Mouse (Mus musculus): ENCODE measurements around the gene Ggcx. TPM values are rescaled to one million over a fixed set of nuclear protein-coding genes. Genes with fewer than 3 reads are reported as not detected.
"Not testable (repeated sequence)": the region's sequence is repeated elsewhere in the genome, so short reads cannot be mapped to it uniquely, and the experiment has no call there.

Ggcx gene
- polyA plus RNA-seq, 1 experiment = 46.2 TPM

GRCm38 (mm10) chr6:72452329-72452728 lies 38.2 kb downstream of the Ggcx start:
- Histone ChIP-seq H3K4me3 (replicated peaks; ENCODE audit: extremely low read depth, low read depth, low read length) (no peak overlapping the region), H3K4me1 (ENCODE audit: control insufficient read depth, insufficient read depth, low read length) (no peaks in the 10 kb centered on the region; the same call in 1 of the 2 replicates)
- TF ChIP-seq CTCF (IDR thresholded peaks at IDR 0.05; ENCODE audit: insufficient read depth, low read length) (no peak), POLR2A (IDR thresholded peaks at IDR 0.05; ENCODE audit: borderline replicate concordance, extremely low read depth, low read depth, low read length) (no peak)
- DNase-seq = no peak
- 81% methylated on average over 2 of the region's 2 CpGs for WGBS

GRCm38 (mm10) chr6:72453578-72453977 lies 39.5 kb downstream of the Ggcx start:
- TF ChIP-seq CTCF (IDR thresholded peaks at IDR 0.05; ENCODE audit: insufficient read depth, low read length) (no peak), POLR2A (IDR thresholded peaks at IDR 0.05; ENCODE audit: borderline replicate concordance, extremely low read depth, low read depth, low read length) (no peak)
- WGBS = 93% methylated on average over 3 of the region's 3 CpGs
- Histone ChIP-seq H3K4me3 (replicated peaks; ENCODE audit: extremely low read depth, low read depth, low read length) (no peak overlapping the region), H3K4me1 (ENCODE audit: control insufficient read depth, insufficient read depth, low read length) (peaks cover 4% of the 10 kb centered on the region; the same call in 1 of the 2 replicates)
- no peak for DNase-seq

DNA sequence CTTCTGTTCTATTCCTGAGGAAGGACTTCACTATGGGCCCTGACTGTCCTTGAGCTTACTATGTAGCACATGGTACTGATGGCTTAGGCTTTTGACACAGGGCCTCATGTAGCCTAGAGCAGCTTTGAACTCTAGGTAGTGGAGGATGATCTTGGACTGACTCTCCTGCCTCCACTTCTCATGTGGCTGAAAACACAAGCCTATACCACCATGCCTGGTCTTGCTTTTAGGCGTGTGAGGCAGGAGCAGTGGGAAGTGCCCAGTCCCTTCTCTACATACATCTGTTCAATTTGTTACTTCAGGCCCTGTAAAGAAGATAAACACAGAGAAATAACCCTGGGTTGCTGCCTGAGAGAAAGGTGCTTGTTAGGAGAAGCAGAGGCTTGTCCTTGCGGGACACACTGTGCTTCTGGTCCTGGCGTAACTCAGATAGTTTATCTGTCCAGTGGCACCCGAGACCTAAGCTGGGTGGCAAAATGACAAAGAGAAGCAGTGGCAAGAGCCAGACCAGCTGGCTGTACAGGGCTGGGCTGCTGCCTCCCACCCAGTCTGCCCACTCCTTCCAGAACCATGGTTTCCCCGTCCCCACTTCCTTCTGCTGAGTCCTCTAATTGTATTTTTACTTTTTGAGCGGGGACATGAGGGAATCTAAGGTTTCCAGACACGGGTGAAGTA lies 40.1 kb downstream of the Ggcx start:
- WGBS = 62% methylated on average over 7 of the region's 7 CpGs
- H3K4me3 ChIP-seq (replicated peaks; ENCODE audit: extremely low read depth, low read depth, low read length) = no peak overlapping the region
- H3K4me1 ChIP-seq (ENCODE audit: control insufficient read depth, insufficient read depth, low read length) = peaks cover 8% of the 10 kb centered on the region
- no peak for DNase-seq
- TF ChIP-seq CTCF (IDR thresholded peaks at IDR 0.05; ENCODE audit: insufficient read depth, low read length) (no peak), POLR2A (IDR thresholded peaks at IDR 0.05; ENCODE audit: borderline replicate concordance, extremely low read depth, low read depth, low read length) (no peak)

GRCm38 (mm10) chr6:72454833-72455373 lies 40.8 kb downstream of the Ggcx start:
- no peak for DNase-seq
- TF ChIP-seq CTCF (IDR thresholded peaks at IDR 0.05; ENCODE audit: insufficient read depth, low read length) (no peak), POLR2A (IDR thresholded peaks at IDR 0.05; ENCODE audit: borderline replicate concordance, extremely low read depth, low read depth, low read length) (no peak)
- Histone ChIP-seq H3K4me1 (ENCODE audit: control insufficient read depth, insufficient read depth, low read length) (peaks cover 11% of the 10 kb centered on the region), H3K4me3 (replicated peaks; ENCODE audit: extremely low read depth, low read depth, low read length) (no peak overlapping the region)
- WGBS = 63% methylated on average over 7 of the region's 7 CpGs

DNA sequence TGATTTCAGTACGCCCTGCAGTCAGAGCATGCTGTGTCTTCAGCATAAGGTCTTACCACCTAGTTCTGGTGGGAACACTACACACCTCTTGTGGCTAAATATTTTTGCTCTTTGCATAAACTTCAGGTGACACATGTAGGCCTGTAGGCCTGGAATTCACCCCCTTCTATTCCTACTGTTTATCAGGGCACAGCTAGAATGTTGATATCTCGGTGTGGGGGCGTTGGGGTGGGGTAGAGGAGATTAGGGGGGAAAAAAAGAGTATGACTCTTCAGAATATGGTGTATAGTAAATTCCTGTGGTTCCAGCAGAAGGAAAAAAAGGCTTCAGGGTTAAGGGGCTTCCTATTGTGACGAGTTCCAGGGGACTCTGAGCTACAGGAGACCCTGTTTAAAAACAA lies 42.5 kb downstream of the Ggcx start:
- Histone ChIP-seq H3K4me1 (ENCODE audit: control insufficient read depth, insufficient read depth, low read length) (peaks cover 15% of the 10 kb centered on the region), H3K4me3 (replicated peaks; ENCODE audit: extremely low read depth, low read depth, low read length) (no peak overlapping the region)
- no peak for TF ChIP-seq CTCF (IDR thresholded peaks at IDR 0.05; ENCODE audit: insufficient read depth, low read length)
- TF ChIP-seq POLR2A (IDR thresholded peaks at IDR 0.05; ENCODE audit: borderline replicate concordance, extremely low read depth, low read depth, low read length) = no peak
- DNase-seq = no peak
- WGBS = 76% methylated on average over 4 of the region's 4 CpGs

GRCm38 (mm10) chr6:72458418-72458817 lies 44.3 kb downstream of the Ggcx start:
- Histone ChIP-seq H3K4me1 (ENCODE audit: control insufficient read depth, insufficient read depth, low read length) (peaks cover 15% of the 10 kb centered on the region), H3K4me3 (replicated peaks; ENCODE audit: extremely low read depth, low read depth, low read length) (no peak overlapping the region)
- 31% methylated on average over 7 of the region's 7 CpGs for WGBS
- no peak for TF ChIP-seq CTCF (IDR thresholded peaks at IDR 0.05; ENCODE audit: insufficient read depth, low read length)
- TF ChIP-seq POLR2A (IDR thresholded peaks at IDR 0.05; ENCODE audit: borderline replicate concordance, extremely low read depth, low read depth, low read length) = no peak
- DNase-seq = no peak

GRCm38 (mm10) chr6:72458921-72459320 lies 44.8 kb downstream of the Ggcx start:
- Histone ChIP-seq H3K4me3 (replicated peaks; ENCODE audit: extremely low read depth, low read depth, low read length) (no peak overlapping the region), H3K4me1 (ENCODE audit: control insufficient read depth, insufficient read depth, low read length) (peaks cover 15% of the 10 kb centered on the region)
- no peak for DNase-seq
- TF ChIP-seq CTCF (IDR thresholded peaks at IDR 0.05; ENCODE audit: insufficient read depth, low read length) (no peak), POLR2A (IDR thresholded peaks at IDR 0.05; ENCODE audit: borderline replicate concordance, extremely low read depth, low read depth, low read length) (no peak)
- WGBS = 29% methylated on average over 5 of the region's 5 CpGs

DNA sequence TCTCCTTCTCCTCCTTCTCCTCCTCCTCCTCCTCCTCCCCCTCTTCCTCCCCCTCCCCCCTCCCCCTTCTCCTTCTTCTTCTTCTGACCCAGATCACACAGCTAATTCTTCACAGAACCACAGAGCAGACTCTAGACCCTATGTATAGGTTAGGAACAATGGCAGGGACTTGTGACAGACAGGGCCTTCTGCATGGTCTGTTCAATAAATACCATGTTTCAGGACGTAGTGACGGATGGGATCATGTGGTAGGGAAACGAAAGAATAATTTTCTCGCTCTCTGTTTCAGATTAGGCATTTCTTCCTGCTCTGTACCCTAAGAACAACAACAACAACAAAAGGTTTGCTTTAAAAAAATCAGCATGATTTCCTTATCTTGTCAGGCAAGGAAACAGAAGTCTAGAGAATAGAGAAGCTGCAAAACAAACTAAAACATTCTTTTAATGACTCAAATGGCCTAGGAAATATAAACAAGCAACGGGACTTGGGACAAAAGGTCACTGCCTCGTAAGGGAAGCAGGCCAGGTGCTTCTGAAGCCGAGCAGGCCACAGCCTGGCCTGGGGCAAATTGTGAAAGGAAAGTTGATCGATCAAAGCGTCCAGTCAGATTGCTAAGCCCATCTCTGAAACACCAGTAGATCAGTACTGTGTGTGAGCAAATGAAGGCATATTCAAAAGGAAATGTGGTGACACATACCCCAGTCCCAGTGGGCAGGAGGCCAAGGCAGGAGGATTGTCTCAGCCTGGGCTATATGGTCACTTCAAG lies 46.1 kb downstream of the Ggcx start:
- TF ChIP-seq POLR2A (IDR thresholded peaks at IDR 0.05; ENCODE audit: borderline replicate concordance, extremely low read depth, low read depth, low read length) (no peak), CTCF (IDR thresholded peaks at IDR 0.05; ENCODE audit: insufficient read depth, low read length) (no peak)
- DNase-seq = no peak
- H3K4me1 ChIP-seq (ENCODE audit: control insufficient read depth, insufficient read depth, low read length) = peaks cover 15% of the 10 kb centered on the region
- no peak overlapping the region for H3K4me3 ChIP-seq (replicated peaks; ENCODE audit: extremely low read depth, low read depth, low read length)
- WGBS = 31% methylated on average over 9 of the region's 9 CpGs

DNA sequence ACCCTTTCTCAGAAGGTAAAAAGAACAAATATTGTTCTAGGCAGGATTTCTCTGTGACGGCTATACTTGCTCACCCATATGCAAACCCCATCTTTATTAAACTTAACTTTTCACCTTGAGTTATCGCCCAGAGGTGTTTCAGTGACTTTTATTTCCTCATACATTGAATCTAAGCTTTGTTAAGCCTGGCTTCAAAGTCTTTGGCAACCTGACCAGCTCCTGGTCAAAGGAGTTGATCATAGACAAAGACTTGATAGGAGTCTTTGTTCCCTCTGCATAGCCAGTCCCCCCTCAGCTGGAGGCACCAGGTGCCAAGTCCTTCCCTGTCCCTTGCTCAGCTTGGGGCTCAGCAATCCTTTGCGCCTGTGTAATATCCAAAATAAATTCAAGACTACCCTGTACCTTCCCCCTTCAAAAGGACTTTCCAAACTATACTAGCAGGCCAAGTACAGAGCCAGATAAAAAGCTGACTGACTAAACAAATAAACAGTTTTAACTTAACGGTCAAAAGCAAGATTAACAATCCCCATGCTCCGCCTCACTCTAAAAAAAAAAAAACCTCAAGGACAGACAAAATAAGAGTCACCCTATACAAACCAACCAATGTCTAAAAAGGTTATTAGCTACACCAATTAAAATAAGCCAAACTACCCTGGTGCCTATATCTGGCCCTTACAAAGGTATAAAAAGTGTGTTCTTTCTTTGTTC lies 48.6 kb downstream of the Ggcx start:
- not testable (repeated sequence) for H3K4me3 ChIP-seq (replicated peaks; ENCODE audit: extremely low read depth, low read depth, low read length); DNase-seq
- 69% methylated on average over 5 of the region's 5 CpGs for WGBS
- peaks cover 25% of the 10 kb centered on the region for H3K4me1 ChIP-seq (ENCODE audit: control insufficient read depth, insufficient read depth, low read length)

Data from lung, adult 2 months (tissue).